Mouse (Mus musculus): ENCODE measurements around the gene Fmo3. TPM values are rescaled to one million over a fixed set of nuclear protein-coding genes. Genes with fewer than 3 reads are reported as not detected.

Gene Fmo3
- total RNA-seq (2014; fragmentation: Nextera tagmentation) (not detected in 2 replicates), total RNA-seq (2017) (not detected in 2 replicates), polyA plus RNA-seq (2012) (not detected in 2 replicates)

DNA sequence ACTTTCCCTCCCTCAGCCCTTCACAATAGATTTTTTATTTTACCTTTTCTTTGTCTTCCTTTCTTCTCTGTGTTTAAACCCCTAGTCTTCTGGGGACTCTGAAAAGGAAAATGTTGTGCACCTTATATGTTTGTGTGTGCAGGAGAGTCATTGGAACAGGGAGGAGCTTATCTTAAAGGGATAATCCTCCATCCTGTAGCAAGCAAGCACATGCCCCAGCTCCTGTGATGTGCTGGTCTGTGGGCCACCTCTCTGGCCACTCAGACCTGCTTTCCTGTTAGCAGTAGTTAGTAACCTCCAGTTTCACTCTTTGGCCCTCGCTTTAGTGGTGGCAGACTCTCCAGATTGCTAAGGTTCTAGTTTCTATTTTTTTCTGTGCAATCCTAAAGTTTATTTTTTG is at the start of gene Fmo3:
Gene Fmo3, minus strand, starts transcription at position 101 of the 400 bp plus-strand sequence.
- ATAC-seq (ENCODE audit: extremely low read depth, insufficient number of reproducible peaks, low FRiP score, poor library complexity, severe bottlenecking): no peak
- TF ChIP-seq GATA1 (IDR thresholded peaks at IDR 0.05; ENCODE audit: borderline replicate concordance, low read length) (no peak), CTCF (IDR thresholded peaks at IDR 0.05; ENCODE audit: low read depth, low read length) (no peak), TAL1 (conservative IDR thresholded peaks at IDR 0.05; ENCODE audit: low read depth, low read length) (no peak), GATA2 (IDR thresholded peaks at IDR 0.05; ENCODE audit: borderline replicate concordance, low read depth, low read length) (no peak), POLR2AphosphoS5 (IDR thresholded peaks at IDR 0.05; ENCODE audit: insufficient replicate concordance, low read depth, low read length) (no peak)
- no peak within 1 kb of the TSS for H3K4me3 ChIP-seq (ENCODE audit: low read depth, low read length)
- H3K36me3 ChIP-seq (replicated peaks): no peaks in the 10 kb centered on the region
- no peaks in the 10 kb centered on the region for H3K4me1 ChIP-seq (ENCODE audit: insufficient read depth, low read depth, low read length)
- no peaks in the 10 kb centered on the region for H3K27me3 ChIP-seq (ENCODE audit: insufficient read depth, low read length)
- no peaks in the 10 kb centered on the region for H3K9me3 ChIP-seq (replicated peaks)
- no peak for DNase-seq (ENCODE audit: low spot score)

GRCm38 (mm10) chr1:163023075-163023474 is 38.7 kb upstream of the Fmo3 start:
- H3K4me1 ChIP-seq (ENCODE audit: insufficient read depth, low read depth, low read length): no peaks in the 10 kb centered on the region
- ATAC-seq (ENCODE audit: extremely low read depth, insufficient number of reproducible peaks, low FRiP score, poor library complexity, severe bottlenecking): no peak

DNA sequence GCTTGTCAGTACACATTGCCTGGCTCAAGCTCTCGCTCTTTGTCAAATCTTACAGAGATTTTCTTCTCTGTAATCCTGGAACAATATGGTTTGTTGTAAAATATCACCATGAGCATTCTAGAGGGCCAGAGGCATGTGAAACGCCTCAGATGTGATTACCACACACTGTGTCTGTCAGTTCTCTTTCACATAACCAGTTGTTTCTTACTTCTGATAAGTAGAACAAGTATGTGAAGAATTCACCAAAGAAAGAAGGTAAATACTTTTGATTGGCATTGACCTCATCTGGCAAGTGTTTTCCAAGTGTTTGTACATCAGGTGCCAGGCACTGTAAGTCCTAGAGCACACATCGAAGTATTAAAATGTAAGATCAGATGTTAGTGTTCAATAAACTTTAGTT is 24.9 kb upstream of the Fmo3 start:
- DNase-seq (ENCODE audit: low spot score) (no peak), ATAC-seq (ENCODE audit: extremely low read depth, insufficient number of reproducible peaks, low FRiP score, poor library complexity, severe bottlenecking) (no peak)
- no peaks in the 10 kb centered on the region for H3K9me3 ChIP-seq (replicated peaks)
- H3K36me3 ChIP-seq (replicated peaks): no peaks in the 10 kb centered on the region
- H3K27me3 ChIP-seq (ENCODE audit: insufficient read depth, low read length): no peaks in the 10 kb centered on the region
- H3K4me3 ChIP-seq (ENCODE audit: low read depth, low read length): no peak overlapping the region
- TF ChIP-seq POLR2AphosphoS5 (IDR thresholded peaks at IDR 0.05; ENCODE audit: insufficient replicate concordance, low read depth, low read length): no peak
- no peak for TF ChIP-seq CTCF (IDR thresholded peaks at IDR 0.05; ENCODE audit: low read depth, low read length)
- TF ChIP-seq TAL1 (conservative IDR thresholded peaks at IDR 0.05; ENCODE audit: low read depth, low read length): no peak
- no peak for TF ChIP-seq GATA1 (IDR thresholded peaks at IDR 0.05; ENCODE audit: borderline replicate concordance, low read length)
- no peak for TF ChIP-seq GATA2 (IDR thresholded peaks at IDR 0.05; ENCODE audit: borderline replicate concordance, low read depth, low read length)
- H3K4me1 ChIP-seq (ENCODE audit: insufficient read depth, low read depth, low read length): no peaks in the 10 kb centered on the region

More at GRCm38 (mm10) chr1:163023075-163023474, 38.7 kb upstream of the Fmo3 start:
- no peak for DNase-seq (ENCODE audit: low spot score)
- no peaks in the 10 kb centered on the region for H3K36me3 ChIP-seq (replicated peaks)
- no peaks in the 10 kb centered on the region for H3K27me3 ChIP-seq (ENCODE audit: insufficient read depth, low read length)
- H3K9me3 ChIP-seq (replicated peaks): no peaks in the 10 kb centered on the region
- no peak overlapping the region for H3K4me3 ChIP-seq (ENCODE audit: low read depth, low read length)
- TF ChIP-seq TAL1 (conservative IDR thresholded peaks at IDR 0.05; ENCODE audit: low read depth, low read length) (no peak), GATA2 (IDR thresholded peaks at IDR 0.05; ENCODE audit: borderline replicate concordance, low read depth, low read length) (no peak), GATA1 (IDR thresholded peaks at IDR 0.05; ENCODE audit: borderline replicate concordance, low read length) (no peak), POLR2AphosphoS5 (IDR thresholded peaks at IDR 0.05; ENCODE audit: insufficient replicate concordance, low read depth, low read length) (no peak), CTCF (IDR thresholded peaks at IDR 0.05; ENCODE audit: low read depth, low read length) (no peak)

DNA sequence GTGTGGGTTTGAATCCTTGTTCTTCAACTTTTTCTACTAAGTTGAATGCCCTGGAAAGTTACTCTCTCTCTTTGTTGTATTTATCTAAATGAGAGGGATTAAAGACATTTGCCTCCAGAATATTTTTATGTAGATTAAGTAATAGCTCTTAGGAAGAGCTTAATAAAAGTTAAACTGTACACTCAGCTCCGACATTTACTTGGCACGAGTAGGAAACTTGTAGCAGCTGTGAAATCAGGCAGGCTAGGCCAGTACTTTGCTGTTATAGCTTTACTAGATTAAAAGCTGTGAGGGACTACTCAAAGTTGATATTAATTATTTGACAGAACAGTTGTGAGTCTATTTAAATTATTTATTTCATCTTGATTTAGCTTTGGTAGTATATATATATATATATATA is 19.2 kb upstream of the Fmo3 start:
- Histone ChIP-seq H3K9me3 (replicated peaks) (no peaks in the 10 kb centered on the region), H3K36me3 (replicated peaks) (no peaks in the 10 kb centered on the region), H3K4me3 (ENCODE audit: low read depth, low read length) (no peak overlapping the region), H3K4me1 (ENCODE audit: insufficient read depth, low read depth, low read length) (no peaks in the 10 kb centered on the region), H3K27me3 (ENCODE audit: insufficient read depth, low read length) (no peaks in the 10 kb centered on the region)
- ATAC-seq (ENCODE audit: extremely low read depth, insufficient number of reproducible peaks, low FRiP score, poor library complexity, severe bottlenecking) (no peak), DNase-seq (ENCODE audit: low spot score) (no peak)
- no peak for TF ChIP-seq CTCF (IDR thresholded peaks at IDR 0.05; ENCODE audit: low read depth, low read length)

DNA sequence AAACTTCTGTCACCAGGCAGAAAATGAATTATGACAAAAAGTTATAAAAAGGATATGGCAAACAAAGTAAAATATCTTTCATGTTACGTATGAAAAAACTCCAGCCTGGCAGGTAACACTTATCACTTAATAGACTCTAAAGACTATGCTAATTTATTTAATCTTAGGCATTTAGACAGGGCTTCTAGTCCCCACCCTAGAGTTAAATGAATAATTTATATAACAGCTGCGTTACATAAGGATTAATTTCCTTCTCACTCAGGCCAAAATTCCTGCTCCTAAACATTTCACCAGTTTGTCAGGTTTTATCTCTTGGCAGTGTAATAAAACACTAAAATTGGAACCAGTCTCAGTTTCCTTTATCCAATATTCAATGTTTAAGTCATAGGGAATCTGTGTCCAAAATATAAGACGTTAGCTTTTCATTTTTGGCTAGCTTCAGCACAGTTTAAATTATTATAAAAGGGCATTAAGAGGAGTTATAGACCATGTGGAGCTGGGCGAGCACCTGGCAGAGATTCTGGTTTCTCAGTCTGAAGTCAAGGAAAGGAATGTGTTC is 17.0 kb upstream of the Fmo3 start:
- Histone ChIP-seq H3K9me3 (replicated peaks) (no peaks in the 10 kb centered on the region), H3K4me1 (ENCODE audit: insufficient read depth, low read depth, low read length) (no peaks in the 10 kb centered on the region), H3K4me3 (ENCODE audit: low read depth, low read length) (no peak overlapping the region), H3K36me3 (replicated peaks) (no peaks in the 10 kb centered on the region), H3K27me3 (ENCODE audit: insufficient read depth, low read length) (no peaks in the 10 kb centered on the region)
- ATAC-seq (ENCODE audit: extremely low read depth, insufficient number of reproducible peaks, low FRiP score, poor library complexity, severe bottlenecking) (no peak), DNase-seq (ENCODE audit: low spot score) (no peak)
- TF ChIP-seq POLR2AphosphoS5 (IDR thresholded peaks at IDR 0.05; ENCODE audit: insufficient replicate concordance, low read depth, low read length) (no peak), TAL1 (conservative IDR thresholded peaks at IDR 0.05; ENCODE audit: low read depth, low read length) (no peak), GATA2 (IDR thresholded peaks at IDR 0.05; ENCODE audit: borderline replicate concordance, low read depth, low read length) (no peak), CTCF (IDR thresholded peaks at IDR 0.05; ENCODE audit: low read depth, low read length) (no peak), GATA1 (IDR thresholded peaks at IDR 0.05; ENCODE audit: borderline replicate concordance, low read length) (no peak)

DNA sequence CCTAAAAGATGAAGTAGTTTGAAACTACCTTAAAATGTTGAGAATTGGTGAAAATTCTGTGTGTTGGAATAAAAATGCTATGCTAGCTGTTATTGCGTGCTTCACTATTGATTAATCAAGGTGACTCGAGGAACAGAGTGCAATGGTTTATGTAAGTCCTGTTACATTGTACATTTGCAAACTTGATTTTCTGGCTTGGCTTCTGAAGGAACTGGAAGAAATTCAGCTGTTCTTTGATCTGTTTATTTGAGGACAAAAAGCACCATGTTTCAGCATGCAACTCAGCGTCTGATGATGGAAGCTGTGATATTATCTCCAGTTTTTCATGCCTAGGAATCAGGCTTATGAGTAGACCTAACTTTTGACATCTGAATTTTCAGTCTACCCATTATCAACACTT is 3.2 kb upstream of the Fmo3 start:
- Histone ChIP-seq H3K4me3 (ENCODE audit: low read depth, low read length) (no peak overlapping the region), H3K36me3 (replicated peaks) (no peaks in the 10 kb centered on the region), H3K27me3 (ENCODE audit: insufficient read depth, low read length) (no peaks in the 10 kb centered on the region), H3K9me3 (replicated peaks) (no peaks in the 10 kb centered on the region), H3K4me1 (ENCODE audit: insufficient read depth, low read depth, low read length) (no peaks in the 10 kb centered on the region)
- no peak for ATAC-seq (ENCODE audit: extremely low read depth, insufficient number of reproducible peaks, low FRiP score, poor library complexity, severe bottlenecking)
- TF ChIP-seq GATA1 (IDR thresholded peaks at IDR 0.05; ENCODE audit: borderline replicate concordance, low read length) (no peak), POLR2AphosphoS5 (IDR thresholded peaks at IDR 0.05; ENCODE audit: insufficient replicate concordance, low read depth, low read length) (no peak), TAL1 (conservative IDR thresholded peaks at IDR 0.05; ENCODE audit: low read depth, low read length) (no peak), CTCF (IDR thresholded peaks at IDR 0.05; ENCODE audit: low read depth, low read length) (no peak), GATA2 (IDR thresholded peaks at IDR 0.05; ENCODE audit: borderline replicate concordance, low read depth, low read length) (no peak)
- DNase-seq (ENCODE audit: low spot score): no peak

All from G1E (cell line).